Mouse (Mus musculus) heart, postnatal 0 days (tissue): ENCODE results near the gene Dld. TPM values are rescaled to one million over a fixed set of nuclear protein-coding genes. Genes with fewer than 3 reads are reported as not detected.

Source experiments
- ATAC-seq: fragments of 200-750 bp; cut with Nextera tagmentation; 2 replicates; pipeline ENCODE4 v1.8.0; 2017; ENCODE audit warnings: low read depth, moderate number of reproducible peaks, moderate library complexity; ENCODE audit not compliant: insufficient read depth
- DNase-seq: peaks from one replicate; pipeline ENCODE4 v3.0.0-alpha.2; 2016; ENCODE audit warnings: low spot score
- H3K27ac ChIP-seq: fragments of 300-500 bp; sonication (generic); 2 replicates; pipeline ENCODE4 v1.5.1; 2014; ENCODE audit warnings: low read depth, mild to moderate bottlenecking
- H3K27me3 ChIP-seq: fragments of 300-500 bp; sonication (generic); 2 replicates; pipeline ENCODE4 v1.6.1; 2014; ENCODE audit warnings: low read length, mixed read lengths; ENCODE audit not compliant: control insufficient read depth, insufficient read depth
- H3K36me3 ChIP-seq: fragments of 300-500 bp; sonication (generic); replicated peaks from 2 replicates; pipeline ENCODE4 v1.6.1; 2014; ENCODE audit warnings: low read length, mixed read lengths; ENCODE audit not compliant: control insufficient read depth, insufficient read depth
- H3K4me1 ChIP-seq: fragments of 300-500 bp; sonication (generic); 2 replicates; pipeline ENCODE4 v1.6.1; 2014; ENCODE audit warnings: antibody characterized with exemption; ENCODE audit not compliant: control insufficient read depth, insufficient read depth
- H3K4me2 ChIP-seq: fragments of 300-500 bp; sonication (generic); 2 replicates; pipeline ENCODE4 v1.6.1; 2014; ENCODE audit warnings: low read depth, mild to moderate bottlenecking, low read length, moderate library complexity
- H3K4me3 ChIP-seq: fragments of 300-500 bp; sonication (generic); 2 replicates; pipeline ENCODE4 v1.5.1; 2014; ENCODE audit warnings: low read depth, low read length
- H3K9ac ChIP-seq: fragments of 300-500 bp; sonication (generic); replicated peaks from 2 replicates; pipeline ENCODE4 v1.6.1; 2014; ENCODE audit warnings: low read depth, low read length, mixed read lengths
- H3K9me3 ChIP-seq: fragments of 300-500 bp; sonication (generic); replicated peaks from 2 replicates; pipeline ENCODE4 v1.6.1; 2016; ENCODE audit warnings: low read length; ENCODE audit not compliant: control insufficient read depth
- CTCF ChIP-seq: IDR thresholded peaks from 2 replicates; pipeline ENCODE4 v1.5.1; 2016; ENCODE audit warnings: antibody characterized with exemption, control low read depth, low read depth
- EP300 ChIP-seq: IDR thresholded peaks from 2 replicates; pipeline ENCODE4 v1.6.1; 2016; ENCODE audit warnings: antibody characterized with exemption, low read depth
- WGBS: fragments of 180-500 bp; shearing (Covaris S2); extraction: QIAGEN DNeasy Blood & Tissue Kit; methylation state at CpG from one replicate; pipeline ENCODE4 v1.1.7; 2014; 5-methylcytosine and 5-hydroxymethylcytosine counted together
- polyA plus RNA-seq: library from polyadenylated mRNA; unstranded; fragments of >200 nt; fragmentation: Nextera tagmentation; extraction: Ambion mirVana; gene quantifications from 2 replicates; pipeline ENCODE4 v1.2.1, GENCODE M21; 2015
- total RNA-seq: library from RNA; depleted of rRNA; stranded (reverse); fragments of >200 nt; gene quantifications from 2 replicates; pipeline ENCODE4 v1.2.3, GENCODE M21; 2014; ENCODE audit warnings: low replicate concordance; rRNA removed

Dld gene
- total and polyA plus RNA-seq, 2 experiments from 2014 or later, result 91.6 to 377 TPM

- ATAC-seq (no peak), DNase-seq (no peak)
- H3K4me2 ChIP-seq, result no peak overlapping the region
- H3K36me3 ChIP-seq, result peaks cover 97% of the 10 kb centered on the region
- peaks cover 21% of the 10 kb centered on the region for H3K4me1 ChIP-seq
- no peak overlapping the region for H3K9ac ChIP-seq
- no peak for TF ChIP-seq CTCF
- no peak for TF ChIP-seq EP300
- no peak overlapping the region for H3K4me3 ChIP-seq
- no peaks in the 10 kb centered on the region for H3K9me3 ChIP-seq
- H3K27me3 ChIP-seq, result no peaks in the 10 kb centered on the region
- WGBS, result 60% methylated on average over 4 of the region's 4 CpGs
- H3K27ac ChIP-seq, result no peak overlapping the region
Observed at GRCm38 (mm10) chr12:31283617-31284136, 67.6 kb downstream of the Dld start.

GRCm38 (mm10) chr12:31283131-31283530 lies 68.1 kb downstream of the Dld start:
- Histone ChIP-seq H3K27ac (no peak overlapping the region), H3K4me2 (no peak overlapping the region), H3K36me3 (peaks cover 97% of the 10 kb centered on the region), H3K4me1 (peaks cover 26% of the 10 kb centered on the region), H3K9me3 (no peaks in the 10 kb centered on the region), H3K4me3 (no peak overlapping the region), H3K27me3 (no peaks in the 10 kb centered on the region), H3K9ac (no peak overlapping the region)
- WGBS, result 74% methylated on average over 4 of the region's 4 CpGs
- ATAC-seq, result no peak
- TF ChIP-seq EP300 (no peak), CTCF (no peak)
- no peak for DNase-seq

GRCm38 (mm10) chr12:31282241-31282640 lies 69.0 kb downstream of the Dld start:
- H3K4me2 ChIP-seq, result no peak overlapping the region
- no peak for ATAC-seq
- no peak overlapping the region for H3K4me3 ChIP-seq
- DNase-seq, result no peak
- peaks cover 33% of the 10 kb centered on the region for H3K4me1 ChIP-seq
- H3K9me3 ChIP-seq, result no peaks in the 10 kb centered on the region
- H3K27me3 ChIP-seq, result no peaks in the 10 kb centered on the region
- no peak overlapping the region for H3K9ac ChIP-seq
- WGBS, result 39% methylated on average over 5 of the region's 5 CpGs
- 0 out of 2 replicates have a peak overlapping the region, but pooled peaks have one; percentile 10 for H3K27ac ChIP-seq
- TF ChIP-seq EP300 (no peak), CTCF (no peak)
- peaks cover 96% of the 10 kb centered on the region for H3K36me3 ChIP-seq

Other genes with a start within 250 kb of the Dld start
- not detected in 2 replicates for gene Gm6993, start 110.7 kb downstream of the Dld start, total RNA-seq
- gene Gm6993, start 110.7 kb downstream of the Dld start, polyA plus RNA-seq, result not detected in 2 replicates
- gene Lamb1, start 86.2 kb downstream of the Dld start, total RNA-seq, result 189 TPM in 2 replicates
- gene Lamb1, start 86.2 kb downstream of the Dld start, polyA plus RNA-seq, result 53.2 and 60.8 TPM in 2 replicates
- 1.9 TPM in 1 of 2 replicates, not detected in the other for gene Slc26a3, start 39.4 kb upstream of the Dld start, total RNA-seq
- 0.72 and 0.75 TPM in 2 replicates for gene Slc26a3, start 39.4 kb upstream of the Dld start, polyA plus RNA-seq
- gene Cbll1, start 148.2 kb upstream of the Dld start, total RNA-seq, result 6.4 and 10.4 TPM in 2 replicates
- 5.1 and 5.4 TPM in 2 replicates for gene Cbll1, start 148.2 kb upstream of the Dld start, polyA plus RNA-seq
- gene Slc26a4, start 208.5 kb upstream of the Dld start, total RNA-seq, result not detected in 2 replicates
- gene Slc26a4, start 208.5 kb upstream of the Dld start, polyA plus RNA-seq, result 0.12 and 0.16 TPM in 2 replicates